Mouse (Mus musculus) MEL (cell line): ENCODE results near the gene Casp6.

Source experiments
- CTCF ChIP-seq, 3 experiments: IDR thresholded peaks in 2 of 3; conservative IDR thresholded peaks in 1 of 3; 2 replicates each; pipeline ENCODE4 v1.5.1; 2011 to 2012; ENCODE audit warnings: low read length in 3 of 3, low read depth in 2 of 3, mild to moderate bottlenecking in 2 of 3, improper control_type of control experiment in 1 of 3, inconsistent platforms in 1 of 3, mixed read lengths in 1 of 3, moderate library complexity in 1 of 3; ENCODE audit not compliant: control insufficient read depth in 1 of 3, insufficient read depth in 1 of 3, poor library complexity in 1 of 3, severe bottlenecking in 1 of 3
- ZNF384 ChIP-seq: IDR thresholded peaks from 2 replicates; pipeline ENCODE4 v1.6.1; 2012; ENCODE audit warnings: low read depth, mild to moderate bottlenecking, inconsistent platforms, low read length, improper control_type of control experiment

- TF ChIP-seq ZNF384 (no peak), CTCF (IDR thresholded peaks at IDR 0.05 in 2 of 3, conservative IDR thresholded peaks at IDR 0.05 in 1 of 3; ENCODE audit: control insufficient read depth in 1 of 3, insufficient read depth in 1 of 3, low read depth in 2 of 3, low read length in 3 of 3, poor library complexity in 1 of 3, severe bottlenecking in 1 of 3) (no peak)
Measured at GRCm38 (mm10) chr3:129893143-129893542, 8.1 kb upstream of the Casp6 start.
